Mouse (Mus musculus): Measurements from ENCODE around the gene Nkiras2. TPM values are rescaled to one million over a fixed set of nuclear protein-coding genes. Genes with fewer than 3 reads are reported as not detected.
A peak's percentile ranks its signal among the peaks of the same experiment; 100 is the strongest.
"Not testable (repeated sequence)": the region's sequence is repeated elsewhere in the genome, so short reads cannot be mapped to it uniquely, and the experiment has no call there.

The Nkiras2 gene
- total RNA-seq, 2 experiments from 2014 or later = 53.7 to 63.9 TPM

DNA sequence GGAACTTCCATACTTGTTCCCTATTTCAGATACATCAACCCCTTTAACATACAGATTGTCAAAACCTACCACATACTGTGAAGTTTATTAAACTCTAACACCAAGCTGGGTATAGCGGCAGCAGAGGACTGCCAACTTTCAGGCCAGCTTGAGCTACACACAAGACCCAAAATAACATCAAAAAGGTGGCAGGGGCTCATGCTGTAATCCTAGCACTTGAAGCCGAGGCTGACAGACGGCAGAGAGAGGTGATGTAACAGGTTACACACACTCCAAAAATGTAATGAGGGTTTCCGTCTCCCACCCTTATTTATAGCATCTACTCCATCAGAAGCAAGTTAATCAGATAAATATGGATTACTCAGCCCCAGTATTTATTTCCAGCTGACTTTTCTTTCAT, 23.5 kb upstream of the Nkiras2 start:
- no peak for DNase-seq
- intact Hi-C loops (cut with DNase I) = no loop called here

DNA sequence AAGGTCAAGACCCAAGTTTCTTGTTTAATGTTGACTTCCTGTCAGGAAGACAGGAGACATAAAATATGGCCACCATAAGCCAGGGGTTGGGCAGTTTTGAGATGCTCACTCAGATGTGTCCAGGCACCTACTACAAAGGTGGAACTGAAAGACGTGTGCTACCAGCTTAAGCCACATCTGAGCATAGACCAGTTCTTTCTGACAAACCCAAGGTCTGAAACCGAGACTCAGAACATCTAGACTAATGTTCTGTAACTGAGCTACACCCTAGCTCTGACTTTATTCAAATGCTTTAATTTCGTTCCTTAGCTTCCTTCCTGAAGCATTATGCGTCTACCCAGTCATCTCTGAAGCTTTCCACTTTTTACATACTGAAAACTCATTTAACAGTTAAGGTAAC, 21.0 kb upstream of the Nkiras2 start:
- intact Hi-C loops (cut with DNase I) = no loop called here
- no peak for DNase-seq

DNA sequence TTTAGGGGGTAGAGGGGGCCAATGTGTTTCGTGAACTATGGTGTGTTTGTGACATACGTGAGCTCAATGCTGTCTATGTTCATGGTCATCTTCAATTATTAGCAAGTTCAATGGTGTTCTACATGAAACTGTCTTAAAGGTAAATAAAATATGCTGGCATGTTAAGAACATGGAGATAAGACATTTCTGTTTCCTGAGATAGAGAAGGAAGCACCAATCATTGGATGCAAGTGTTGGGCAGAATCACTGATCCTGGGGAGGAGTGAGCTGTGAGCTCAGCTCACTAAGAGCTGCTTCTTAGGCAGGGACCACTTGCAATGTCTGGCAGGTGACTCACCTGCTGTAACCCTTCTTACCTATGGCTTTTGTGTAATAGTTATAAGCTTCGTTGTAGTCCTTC, 17.7 kb upstream of the Nkiras2 start:
- intact Hi-C loops (cut with DNase I) = no loop called here
- no peak for DNase-seq

DNA sequence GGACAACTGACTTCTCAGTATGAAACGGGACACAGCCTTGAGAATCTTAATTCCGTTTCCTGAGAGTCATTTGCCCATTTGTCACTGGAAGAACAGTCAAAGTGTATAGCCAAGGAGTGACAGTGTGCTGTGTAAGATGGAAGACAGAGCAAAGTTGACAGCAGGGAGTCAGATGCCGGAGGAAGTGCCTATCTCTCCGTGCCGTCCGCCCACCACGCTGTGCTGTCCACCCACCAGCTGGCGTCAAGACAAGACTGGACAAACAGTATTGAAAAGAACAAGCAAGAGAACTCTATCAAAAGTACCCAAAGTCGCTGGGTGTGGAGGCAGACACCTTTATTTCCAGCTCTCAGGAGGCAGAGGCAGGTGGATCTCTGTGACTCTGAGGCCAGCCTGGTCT, 15.9 kb upstream of the Nkiras2 start:
- DNase-seq = no peak
- intact Hi-C loops (cut with DNase I) = no loop called here

DNA sequence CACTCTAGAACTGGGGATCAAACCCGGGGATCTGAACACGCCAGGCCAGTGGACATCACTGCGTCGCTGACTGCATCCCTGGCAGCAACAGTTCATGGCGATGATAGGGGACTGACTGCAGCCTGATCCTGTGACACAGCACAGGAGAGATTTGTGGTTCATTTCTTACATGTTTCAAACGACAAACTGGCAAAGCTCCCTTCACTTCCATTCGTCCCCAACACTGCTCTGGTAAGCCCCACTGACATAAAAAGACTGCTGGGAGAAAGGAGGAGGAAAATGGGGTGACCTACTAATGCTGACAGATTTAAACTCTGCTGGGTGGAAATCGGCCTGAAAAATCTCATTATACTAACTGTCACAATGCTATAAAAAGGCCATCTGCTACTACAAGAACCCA, 15.2 kb upstream of the Nkiras2 start:
- intact Hi-C loops (cut with DNase I) = no loop called here
- no peak for DNase-seq

DNA sequence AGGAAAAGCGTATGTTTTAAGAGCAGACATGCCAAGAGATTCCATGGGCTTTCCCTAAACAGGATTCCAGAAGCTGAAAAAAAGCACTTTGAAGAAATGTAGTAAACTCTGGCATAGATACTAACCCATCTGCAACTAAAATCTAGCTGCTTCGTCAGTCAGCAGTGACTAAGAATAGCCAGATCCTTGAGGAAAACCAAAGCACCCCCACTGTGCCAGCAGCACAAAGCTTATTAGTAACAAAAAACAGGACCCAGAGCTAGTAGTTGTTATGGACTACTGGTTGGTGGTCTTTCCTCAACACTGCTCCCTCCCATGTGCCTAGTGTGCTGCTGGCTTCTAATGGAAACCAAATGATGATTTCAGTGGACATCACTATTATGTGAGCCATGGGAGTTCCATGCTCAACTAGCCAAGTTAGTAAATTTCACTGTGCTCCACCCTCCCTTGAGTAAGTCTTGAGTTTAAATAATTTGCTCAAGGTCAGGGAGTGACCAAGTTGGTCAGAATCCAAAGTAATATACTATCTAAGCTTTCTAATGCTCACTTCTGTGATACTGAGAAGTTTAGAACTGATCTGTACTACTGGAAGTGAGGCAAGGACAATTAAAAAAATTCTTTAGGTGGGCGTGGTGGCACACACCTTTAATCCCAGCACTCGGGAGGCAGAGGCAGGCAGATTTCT, 14.6 kb upstream of the Nkiras2 start:
- intact Hi-C loops (cut with DNase I) = no loop called here
- no peak for DNase-seq

DNA sequence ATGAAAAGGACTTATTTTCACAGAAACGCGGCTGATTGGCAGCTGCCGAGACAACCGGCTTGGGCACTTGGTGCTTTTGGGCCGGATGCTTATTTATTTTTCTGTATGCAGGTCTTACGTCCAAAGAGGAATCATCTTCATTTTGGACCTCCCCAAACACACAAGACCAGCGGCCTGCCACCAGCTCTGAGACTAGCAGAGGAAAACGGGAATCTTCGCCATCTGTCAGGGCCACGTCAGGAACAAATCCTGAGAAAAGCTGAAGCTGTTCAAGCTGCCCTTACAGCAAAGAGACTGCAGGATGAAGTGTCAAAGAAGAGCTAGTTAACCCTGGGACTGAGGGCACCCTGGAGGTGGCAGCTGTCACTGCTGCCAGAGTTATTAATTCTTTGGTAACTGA, 13.6 kb upstream of the Nkiras2 start:
- DNase-seq = no peak
- intact Hi-C loops (cut with DNase I) = no loop called here

DNA sequence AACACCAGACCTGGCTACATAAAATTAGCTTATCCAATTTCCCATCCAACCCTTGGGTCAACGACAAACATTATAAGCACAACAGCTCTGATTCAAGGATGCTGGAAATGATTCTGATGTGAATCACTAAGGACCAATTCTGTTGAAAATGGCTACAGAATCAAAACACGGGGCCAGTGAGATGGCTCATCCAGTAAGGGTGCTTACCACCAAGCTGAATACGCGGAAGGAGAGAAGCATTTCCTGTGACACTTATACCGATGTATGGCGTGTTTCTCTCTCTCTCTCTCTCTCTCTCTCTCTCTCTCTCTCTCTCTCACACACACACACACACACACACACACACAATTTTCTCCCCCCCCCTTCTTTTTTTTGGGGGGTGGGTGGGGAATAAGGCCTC, 11.9 kb upstream of the Nkiras2 start:
- intact Hi-C loops (cut with DNase I) = no loop called here
- no peak for DNase-seq

DNA sequence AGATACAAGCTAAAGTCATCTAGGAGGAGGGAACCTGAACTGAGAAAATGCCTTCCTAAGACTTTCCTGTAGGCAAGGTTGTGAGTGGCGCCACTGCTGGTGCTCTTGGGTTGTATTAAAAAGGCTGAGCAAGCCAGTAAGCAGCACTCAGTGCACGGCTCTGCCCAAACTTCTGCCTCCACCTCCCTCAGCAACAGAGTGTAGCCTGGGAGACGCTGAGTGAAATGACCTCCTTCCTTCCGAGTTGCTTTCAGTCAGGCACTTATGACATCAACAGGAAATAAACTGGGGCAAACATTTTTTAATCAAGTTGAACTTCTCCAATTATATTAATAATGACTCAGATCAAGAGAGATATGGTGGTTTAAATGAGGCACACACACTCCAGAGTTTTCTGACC, 10.2 kb upstream of the Nkiras2 start:
- no peak for DNase-seq
- intact Hi-C loops (cut with DNase I) = no loop called here

DNA sequence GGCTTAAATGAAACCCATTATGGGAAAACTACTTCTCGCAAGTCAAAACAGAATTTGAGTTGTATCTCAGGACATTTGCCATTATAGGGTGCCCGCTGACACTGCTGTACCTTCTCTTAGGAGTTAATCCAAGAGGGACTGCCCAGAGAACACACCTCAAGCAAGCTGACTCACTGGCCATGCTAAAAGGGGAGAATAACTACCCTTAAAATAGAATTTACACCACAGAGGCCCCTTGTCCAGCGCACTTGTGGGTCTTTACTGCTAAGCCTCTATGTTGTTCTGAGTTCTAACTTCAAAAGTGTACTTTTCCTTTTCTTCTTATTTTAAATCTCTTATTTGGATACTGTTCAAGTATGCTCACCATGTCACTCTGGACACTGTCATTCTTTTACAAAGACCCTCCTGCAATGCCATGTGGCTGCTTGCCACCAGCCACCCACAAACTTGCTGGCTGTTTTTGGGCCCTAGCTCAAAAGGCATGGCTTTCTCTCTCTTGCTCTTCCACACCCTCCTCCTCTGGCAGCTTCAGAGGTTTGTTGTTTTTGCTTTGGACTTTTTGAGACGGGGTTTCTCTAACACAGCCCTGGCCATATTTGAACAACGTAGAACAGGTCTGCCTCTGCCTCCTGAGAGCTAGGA, 9.6 kb upstream of the Nkiras2 start:
- DNase-seq = no peak
- intact Hi-C loops (cut with DNase I) = no loop called here

DNA sequence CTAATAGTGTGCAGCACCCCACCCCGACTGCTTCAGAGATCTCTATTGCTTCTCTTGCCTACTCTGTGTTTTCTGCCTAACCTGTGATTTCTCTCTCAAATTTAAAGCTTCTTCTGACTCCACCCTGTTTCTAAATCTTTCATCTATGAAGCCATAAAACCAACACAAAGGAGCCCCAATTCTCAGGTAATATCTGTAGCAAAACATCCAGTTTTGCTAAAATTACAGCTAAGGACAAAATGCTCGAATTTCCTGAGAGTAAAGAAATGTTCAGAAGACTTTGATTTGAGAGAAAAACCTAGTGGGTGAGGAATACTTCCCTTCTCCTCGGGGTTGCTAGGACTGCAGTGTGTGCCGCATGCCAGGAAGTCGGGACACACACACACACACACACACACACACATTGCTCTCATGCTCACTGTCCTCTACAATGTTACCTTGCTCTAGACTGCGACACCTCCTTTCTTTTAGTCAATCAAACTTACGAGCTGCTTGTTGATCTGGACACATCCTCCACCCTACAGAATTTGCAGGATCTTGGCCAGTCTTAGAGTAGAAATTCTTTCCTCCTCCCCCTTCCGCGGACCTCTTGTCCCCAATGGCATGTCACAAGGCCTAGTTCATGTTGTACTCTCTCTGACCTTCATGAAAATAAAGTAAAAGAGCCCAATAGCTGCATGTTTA, 8.9 kb upstream of the Nkiras2 start:
- DNase-seq = peak; percentile 48 to 52
- intact Hi-C loops (cut with DNase I) = no loop called here

DNA sequence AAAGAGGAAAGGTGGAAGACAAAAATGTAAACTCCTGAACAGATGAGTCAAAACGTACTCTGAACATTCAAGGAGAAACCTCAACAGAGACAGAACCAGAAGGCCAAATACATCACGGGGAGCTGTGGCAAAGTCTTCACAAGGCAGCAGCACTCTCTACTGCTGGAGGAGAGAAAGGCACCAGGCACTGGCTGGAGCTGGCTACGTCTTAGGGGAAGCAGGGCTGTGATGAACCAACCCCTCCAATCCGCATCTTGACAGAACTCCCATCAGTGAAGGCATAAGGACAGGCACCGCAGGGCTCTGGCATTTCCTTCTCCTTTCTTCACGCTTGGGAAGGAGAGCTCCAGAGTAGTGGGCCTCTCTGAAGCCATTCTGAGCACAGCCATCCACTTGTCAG, 7.4 kb upstream of the Nkiras2 start:
- intact Hi-C loops (cut with DNase I) = no loop called here
- DNase-seq = no peak

DNA sequence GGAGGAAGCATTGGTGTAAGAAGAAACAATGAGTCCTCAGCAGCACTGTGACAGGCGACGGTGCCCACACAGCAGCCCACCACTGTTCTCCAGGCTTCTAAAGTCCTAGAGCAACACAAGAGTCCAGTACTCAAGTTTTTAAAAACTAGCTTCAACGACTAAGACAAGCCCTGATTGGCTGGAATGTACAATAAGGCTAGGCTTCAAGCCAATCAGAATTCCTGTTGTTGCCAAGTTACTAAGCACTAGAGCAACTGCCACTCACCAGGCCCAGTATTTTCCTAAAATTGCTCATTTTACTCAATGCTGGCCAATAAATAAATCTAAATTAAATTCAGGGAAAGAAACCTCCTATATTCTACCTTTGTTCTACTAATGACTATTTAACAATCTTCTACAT, 5.8 kb upstream of the Nkiras2 start:
- peak in 1 of 2 experiments; percentile 58 for DNase-seq
- intact Hi-C loops (cut with DNase I) = no loop called here

DNA sequence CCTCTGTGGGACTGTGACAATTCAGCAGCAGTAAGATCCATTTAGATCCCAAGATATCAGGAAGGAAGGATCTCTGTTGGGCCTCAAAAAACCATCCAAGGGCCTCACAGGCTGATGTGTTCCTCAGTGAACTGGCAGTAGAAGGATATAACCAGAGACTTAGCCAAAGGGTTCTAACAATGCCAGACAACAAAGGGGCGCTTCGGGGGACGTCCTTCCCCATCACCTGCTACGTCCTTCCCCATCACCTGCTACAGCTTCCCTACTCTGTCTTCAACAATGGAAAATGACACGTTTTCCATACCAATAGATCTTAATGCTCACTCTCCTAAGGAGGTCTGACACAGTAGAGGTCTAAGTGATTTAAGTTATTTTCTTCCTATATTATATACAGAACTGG, 2.7 kb upstream of the Nkiras2 start:
- intact Hi-C loops (cut with DNase I) = no loop called here

DNA sequence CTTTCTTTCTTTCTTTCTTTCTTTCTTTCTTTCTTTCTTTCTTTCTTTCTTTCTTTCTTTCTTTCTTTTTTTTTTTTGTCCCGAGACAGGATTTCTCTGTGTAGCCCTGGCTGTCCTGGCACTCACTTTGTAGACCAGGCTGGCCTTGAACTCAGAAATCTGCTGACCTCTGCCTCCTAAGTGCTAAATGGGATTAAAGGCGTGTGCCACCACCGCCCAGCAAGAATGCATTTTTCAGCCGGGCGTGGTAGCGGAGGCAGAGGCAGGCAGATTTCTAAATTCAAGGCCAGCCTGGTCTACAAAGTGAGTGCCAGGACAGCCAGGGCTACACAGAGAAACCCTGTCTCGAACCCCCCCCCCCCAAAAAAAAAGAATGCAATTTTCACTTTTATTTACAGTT, 2.2 kb upstream of the Nkiras2 start:
- DNase-seq; intact Hi-C loops (cut with DNase I): not testable (repeated sequence)

More for the DNA sequence above, 2.7 kb upstream of the Nkiras2 start:
- no peak for DNase-seq

DNA sequence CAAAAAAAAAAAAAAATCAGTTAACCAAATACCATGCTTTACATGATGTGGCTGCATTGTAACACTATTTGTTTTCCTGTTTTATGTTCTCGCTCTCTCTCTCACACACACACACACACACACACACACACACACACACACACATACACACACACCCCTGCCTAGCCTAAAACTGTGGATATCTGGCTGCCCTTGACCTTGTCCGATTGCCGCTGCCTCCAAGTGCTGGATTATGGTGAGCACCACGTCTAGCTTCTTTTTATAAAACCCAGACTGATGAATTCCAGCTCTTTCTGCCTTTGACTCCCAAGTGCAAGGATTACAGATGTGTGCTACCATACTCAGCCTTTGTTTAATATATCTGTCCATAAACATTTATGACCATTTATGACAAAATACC, 1.6 kb upstream of the Nkiras2 start:
- intact Hi-C loops (cut with DNase I) = no loop called here
- no peak for DNase-seq

DNA sequence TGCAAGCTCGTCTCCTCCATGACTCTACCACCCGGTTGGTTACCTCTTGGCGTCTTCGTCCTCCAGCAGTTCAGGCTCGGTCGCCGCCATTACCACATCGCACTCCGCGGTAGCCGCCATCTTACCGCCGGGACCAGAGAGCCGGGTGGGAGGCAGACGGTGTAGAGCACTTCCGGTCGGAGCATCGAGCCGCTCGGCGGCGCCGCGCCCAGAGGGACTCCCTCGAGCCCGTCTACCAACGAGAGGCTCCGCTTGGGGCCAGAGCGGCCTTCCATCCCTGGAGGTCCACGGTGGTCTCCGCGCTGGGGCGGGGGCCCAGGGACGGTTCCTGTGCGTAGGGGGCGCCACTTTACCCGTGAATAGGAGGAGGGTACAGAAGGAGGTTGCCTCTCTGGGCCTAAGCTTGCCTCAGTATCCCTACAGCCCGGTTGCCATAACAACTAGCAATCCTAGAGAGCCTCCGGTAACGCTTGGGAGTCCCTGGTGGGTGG, 486 bp downstream of the Nkiras2 start:
- DNase-seq = peak; percentile 96
- intact Hi-C loops (cut with DNase I) = no loop called here

DNA sequence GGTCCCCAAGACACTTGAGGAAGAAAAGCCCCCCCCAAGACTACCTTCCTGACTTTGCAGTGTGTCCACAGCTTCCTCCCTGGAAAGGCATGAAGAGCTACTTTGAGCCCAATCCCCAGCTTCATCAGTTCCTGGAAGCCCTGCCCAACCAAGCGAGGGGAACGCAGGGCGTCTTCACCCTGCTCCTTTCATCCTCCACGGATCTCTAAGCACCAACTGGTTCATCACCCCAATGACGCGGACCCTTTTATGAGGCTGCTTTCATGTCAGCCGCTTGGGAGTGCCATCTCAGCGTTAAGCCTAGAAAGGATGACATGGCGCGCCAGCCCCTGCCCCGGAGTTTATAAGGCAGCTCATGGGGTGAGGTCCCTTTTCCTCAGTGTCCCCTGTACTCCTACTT, 938 bp downstream of the Nkiras2 start, which contains the start of gene Dnajc7:
Dnajc7 (minus strand) TSS at position 187 of the 400 bp plus-strand sequence.
- intact Hi-C loops (cut with DNase I) = no loop called here
- no peak for DNase-seq

DNA sequence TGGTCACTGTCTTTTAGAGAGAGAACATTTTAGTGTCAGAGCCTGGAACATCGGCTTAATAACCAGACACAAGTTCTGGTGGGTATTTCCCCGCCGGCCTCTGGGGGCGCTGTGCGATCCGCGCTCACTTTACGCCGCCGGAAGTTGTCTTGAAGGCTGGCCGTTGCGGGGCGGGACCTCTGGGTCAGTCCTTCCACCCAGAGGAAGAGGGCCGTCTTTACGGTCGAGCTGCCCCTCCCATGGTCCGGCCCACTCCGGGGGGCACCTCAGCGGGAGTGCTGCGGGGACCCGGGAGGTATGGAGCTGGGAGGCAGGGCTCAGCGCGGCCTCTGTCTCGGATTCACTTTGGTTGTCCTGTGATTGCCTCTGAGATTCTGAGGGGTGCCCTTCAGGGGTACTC, 3.7 kb downstream of the Nkiras2 start:
- intact Hi-C loops (cut with DNase I) = no loop called here
- peak; percentile 96 to 97 for DNase-seq

DNA sequence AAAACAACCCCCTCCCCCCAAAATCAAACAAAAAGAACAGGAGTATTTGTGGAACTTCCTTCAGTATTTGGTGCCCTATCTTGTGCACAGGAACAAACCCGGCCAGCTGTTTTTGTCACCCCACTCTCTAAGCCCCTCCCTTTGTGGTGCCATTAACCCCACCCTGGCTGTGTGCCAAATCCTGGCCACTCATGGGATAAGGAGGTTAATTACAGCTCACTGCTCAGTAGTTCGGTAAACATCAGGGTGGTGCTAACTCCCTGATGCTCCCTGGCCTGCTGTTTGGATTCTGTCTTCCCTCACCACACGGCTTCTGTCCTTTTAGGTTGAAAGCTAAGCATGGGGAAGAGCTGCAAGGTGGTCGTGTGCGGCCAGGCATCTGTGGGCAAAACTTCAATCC, 4.8 kb downstream of the Nkiras2 start:
- intact Hi-C loops (cut with DNase I) = loop anchor here (2.0 kb wide), 1 partner anchor 53 kb away; no protein-coding TSS in a partner anchor
- no peak for DNase-seq

DNA sequence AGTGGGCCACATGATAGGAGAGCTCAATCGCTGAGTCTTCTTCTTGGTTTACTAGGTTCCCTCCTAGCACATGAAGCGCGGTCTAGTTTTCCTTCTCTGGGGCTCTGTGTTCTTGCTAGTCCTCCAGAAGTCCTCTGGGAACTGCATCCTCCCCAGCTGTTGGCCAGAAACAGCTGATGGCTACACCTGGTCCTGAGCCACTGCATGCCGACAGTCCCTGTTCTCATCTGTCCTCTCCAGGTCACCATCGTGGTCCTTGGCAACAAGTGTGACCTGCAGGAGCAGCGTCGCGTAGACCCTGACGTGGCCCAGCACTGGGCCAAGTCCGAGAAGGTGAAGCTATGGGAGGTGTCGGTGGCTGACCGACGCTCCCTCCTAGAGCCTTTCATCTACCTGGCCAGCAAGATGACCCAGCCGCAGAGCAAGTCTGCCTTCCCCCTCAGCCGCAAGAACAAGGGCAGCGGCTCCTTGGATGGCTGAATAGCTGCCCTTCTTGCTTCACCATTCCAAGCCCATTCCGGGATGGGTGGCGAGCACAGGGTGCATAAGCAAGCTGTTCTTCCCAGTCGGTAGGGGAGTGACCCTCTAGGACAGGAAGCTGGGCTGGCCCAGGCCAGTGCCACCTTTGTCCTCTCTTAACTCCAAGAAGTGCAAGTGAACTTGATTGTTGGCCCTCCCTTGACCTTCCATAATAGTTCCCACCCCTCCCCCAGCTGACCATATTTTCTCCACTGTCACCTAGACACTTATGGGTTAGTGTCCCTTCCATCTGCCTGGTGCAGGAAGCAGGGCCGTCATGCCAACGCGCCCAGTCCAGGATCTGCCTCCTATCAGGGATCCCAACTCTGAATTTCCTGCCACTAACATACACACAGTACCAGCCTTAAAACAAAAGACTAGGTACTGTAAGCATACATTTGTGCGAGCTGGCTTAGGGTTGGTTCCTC, 7.0 kb downstream of the Nkiras2 start:
- intact Hi-C loops (cut with DNase I) = loop anchor here (2.0 kb wide), 1 partner anchor 55 kb away; no protein-coding TSS in a partner anchor
- no peak for DNase-seq

All from heart, postnatal 10 days (tissue).